Mouse (Mus musculus) heart, embryonic 14.5 days (tissue): Measurements from ENCODE around the gene Patj. TPM values are rescaled to one million over a fixed set of nuclear protein-coding genes. Genes with fewer than 3 reads are reported as not detected.

Experiments
- ATAC-seq: fragments of 200-750 bp; cut with Nextera tagmentation; 2 replicates; pipeline ENCODE4 v1.8.0; 2017; ENCODE audit warnings: low read depth, moderate TSS enrichment; ENCODE audit not compliant: insufficient number of reproducible peaks, insufficient read depth, low FRiP score
- H3K27ac ChIP-seq, 2 experiments: fragments of 200-500 bp in 1 of 2; fragments of 300-500 bp in 1 of 2; sonication (generic) in 1 of 2; replicated peaks in 1 of 2; 2 replicates each; pipeline ENCODE4 v1.5.1; 2012 to 2014; ENCODE audit warnings: low read depth in 2 of 2, low read length in 2 of 2, control low read depth in 1 of 2, mild to moderate bottlenecking in 1 of 2, mixed read lengths in 1 of 2; ENCODE audit not compliant: control insufficient read depth in 1 of 2, insufficient read depth in 1 of 2
- H3K27me3 ChIP-seq: fragments of 300-500 bp; sonication (generic); 2 replicates; pipeline ENCODE4 v1.6.1; 2014; ENCODE audit warnings: mild to moderate bottlenecking, low read length, control low read depth; ENCODE audit not compliant: control insufficient read depth, insufficient read depth
- H3K36me3 ChIP-seq: fragments of 300-500 bp; sonication (generic); 2 replicates; pipeline ENCODE4 v1.6.1; 2014; ENCODE audit warnings: mild to moderate bottlenecking, control low read depth, low read length, mixed read lengths; ENCODE audit not compliant: control insufficient read depth, insufficient read depth
- H3K4me1 ChIP-seq, 2 experiments: fragments of 200-500 bp in 1 of 2; fragments of 300-500 bp in 1 of 2; sonication (generic) in 1 of 2; 2 replicates each; pipeline ENCODE4 v1.6.1; 2012 to 2014; ENCODE audit warnings: low read length in 2 of 2, control low read depth in 1 of 2, mixed read lengths in 1 of 2; ENCODE audit not compliant: control insufficient read depth in 2 of 2, insufficient read depth in 2 of 2
- H3K4me2 ChIP-seq: fragments of 300-500 bp; sonication (generic); 2 replicates; pipeline ENCODE4 v1.6.1; 2014; ENCODE audit warnings: mild to moderate bottlenecking, low read length
- H3K4me3 ChIP-seq, 2 experiments: fragments of 200-500 bp in 1 of 2; fragments of 300-500 bp in 1 of 2; sonication (generic) in 1 of 2; 2 replicates each; pipeline ENCODE4 v1.5.1; 2012 to 2014; ENCODE audit warnings: low read length in 2 of 2, mild to moderate bottlenecking in 2 of 2, control low read depth in 1 of 2, low read depth in 1 of 2, moderate library complexity in 1 of 2; ENCODE audit not compliant: control insufficient read depth in 1 of 2, insufficient read depth in 1 of 2
- H3K9ac ChIP-seq: fragments of 300-500 bp; sonication (generic); 2 replicates; pipeline ENCODE4 v1.6.1; 2014; ENCODE audit warnings: mild to moderate bottlenecking, low read length
- H3K9me3 ChIP-seq: fragments of 300-500 bp; sonication (generic); 2 replicates; pipeline ENCODE4 v1.6.1; 2016; ENCODE audit warnings: low read length, control low read depth; ENCODE audit not compliant: control insufficient read depth
- WGBS: fragments of 180-500 bp; shearing (Covaris S2); extraction: QIAGEN DNeasy Blood & Tissue Kit; methylation state at CpG from one replicate; pipeline ENCODE4 v1.1.7; 2014; 5-methylcytosine and 5-hydroxymethylcytosine counted together
- polyA plus RNA-seq: library from polyadenylated mRNA; unstranded; fragments of >200 nt; fragmentation: Nextera tagmentation; extraction: Ambion mirVana; gene quantifications from 2 replicates; pipeline ENCODE4 v1.2.1, GENCODE M21; 2014

Gene Patj
- polyA plus RNA-seq, 1 experiment from 2014 or later, result 11.2 TPM

DNA sequence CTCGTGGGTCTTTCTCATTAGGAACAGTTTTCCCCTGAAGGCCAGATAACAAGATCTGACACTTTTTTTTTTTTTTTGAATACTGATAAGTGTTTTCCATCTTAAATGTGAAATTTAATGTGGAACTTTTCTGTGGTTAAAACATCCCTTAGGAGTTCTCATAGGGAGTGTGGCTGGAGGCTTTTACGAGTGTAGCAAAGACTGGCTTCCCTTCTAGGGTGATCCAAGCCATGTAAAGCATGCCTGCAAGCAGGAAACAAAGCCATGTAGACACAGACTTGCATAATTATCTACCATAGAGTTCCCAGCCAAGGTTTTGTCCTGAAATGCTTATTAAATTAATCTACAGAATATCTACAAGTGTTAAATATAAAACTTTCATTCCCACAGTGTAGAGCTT lies 263.4 kb downstream of the Patj start:
- H3K4me3 ChIP-seq, result no peak overlapping the region
- H3K36me3 ChIP-seq, result no peaks in the 10 kb centered on the region
- ATAC-seq, result no peak
- 68% methylated on average over 2 of the region's 2 CpGs for WGBS
- peaks cover 8% of the 10 kb centered on the region for H3K9me3 ChIP-seq
- H3K27ac ChIP-seq, result peak overlapping the region in 1 of 2 experiments; percentile 47; a peak in 2 of 4 replicates
- no peaks in the 10 kb centered on the region for H3K27me3 ChIP-seq
- H3K4me1 ChIP-seq, result peaks cover 2 to 12% of the 10 kb centered on the region in 2 experiments; a peak in 2 of 4 replicates
- H3K4me2 ChIP-seq, result no peak overlapping the region
- no peak overlapping the region for H3K9ac ChIP-seq

DNA sequence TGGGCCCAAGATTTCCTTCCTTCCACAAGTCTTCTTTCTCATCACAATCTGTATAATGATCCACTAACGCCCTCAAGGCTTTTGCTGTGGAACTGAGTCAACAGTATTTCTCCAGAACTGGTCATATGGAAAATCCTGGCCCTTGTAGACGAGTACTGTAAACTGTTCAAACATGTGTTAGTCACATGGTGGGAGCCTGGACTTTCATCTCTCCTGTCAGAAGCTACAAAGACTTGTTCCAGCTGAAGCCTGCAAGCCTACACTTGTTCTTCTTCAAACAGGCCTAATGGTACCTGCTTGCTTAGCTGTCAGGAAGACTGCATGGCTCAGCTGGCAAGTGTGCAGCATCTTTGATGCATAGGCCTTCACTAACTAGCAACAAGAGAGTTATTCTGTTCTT lies 264.9 kb downstream of the Patj start:
- H3K4me2 ChIP-seq, result no peak overlapping the region
- H3K4me1 ChIP-seq, result peaks cover 2 to 10% of the 10 kb centered on the region in 2 experiments; a peak in 2 of 4 replicates
- peaks cover 8% of the 10 kb centered on the region for H3K9me3 ChIP-seq
- H3K36me3 ChIP-seq, result no peaks in the 10 kb centered on the region
- H3K27ac ChIP-seq, result no peak overlapping the region
- H3K9ac ChIP-seq, result no peak overlapping the region
- no peak overlapping the region for H3K4me3 ChIP-seq
- WGBS, result 72% methylated on average over 2 of the region's 2 CpGs
- no peak for ATAC-seq
- no peaks in the 10 kb centered on the region for H3K27me3 ChIP-seq

DNA sequence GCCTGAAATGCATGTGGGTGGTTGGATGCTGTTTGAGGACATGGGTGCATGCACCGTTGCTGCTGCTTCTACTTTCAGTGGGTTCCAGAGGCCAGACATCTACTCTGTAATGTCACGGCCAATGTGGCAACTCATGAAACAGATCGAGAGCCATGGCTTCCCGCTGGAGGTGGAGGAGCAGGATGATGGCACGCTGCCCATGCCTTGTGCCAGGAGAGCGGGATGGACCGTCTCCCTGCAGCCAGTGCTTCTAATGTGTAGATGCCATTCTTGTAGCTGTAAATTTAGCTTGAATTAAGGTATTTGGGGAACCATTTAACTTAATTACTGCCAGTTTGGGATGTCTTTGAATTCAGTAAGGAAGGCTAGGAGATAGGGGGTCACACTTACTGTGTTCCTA lies 270.3 kb downstream of the Patj start:
- 91% methylated on average over 7 of the region's 7 CpGs for WGBS
- no peak overlapping the region for H3K9ac ChIP-seq

DNA sequence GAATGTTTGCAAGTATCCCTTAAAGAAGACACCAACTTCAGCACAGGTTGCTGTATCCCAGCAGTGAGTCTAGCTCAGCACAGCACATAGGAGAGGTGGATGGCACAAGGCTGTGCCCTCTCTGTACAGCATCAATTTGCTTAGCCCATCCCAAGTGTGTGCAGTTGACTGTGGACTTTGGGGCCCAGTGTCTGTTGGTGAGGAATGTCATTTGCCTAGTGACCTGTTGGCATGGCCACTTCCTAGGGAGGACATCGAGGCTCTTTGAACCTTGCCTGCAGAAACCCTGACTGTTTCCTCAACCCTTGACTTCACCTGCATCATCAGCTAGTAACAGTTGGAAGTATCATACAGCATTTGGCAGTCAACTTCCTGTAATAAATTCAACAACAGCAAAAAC lies 270.9 kb downstream of the Patj start:
- H3K27me3 ChIP-seq, result no peaks in the 10 kb centered on the region
- no peak overlapping the region for H3K27ac ChIP-seq
- H3K36me3 ChIP-seq, result no peaks in the 10 kb centered on the region
- peaks cover 4% of the 10 kb centered on the region in 2 experiments; a peak in 2 of 4 replicates for H3K4me1 ChIP-seq
- no peak for ATAC-seq
- 82% methylated on average over 1 of the region's 1 CpGs for whole genome bisulfite sequencing
- no peak overlapping the region for H3K4me2 ChIP-seq
- no peak overlapping the region for H3K4me3 ChIP-seq
- peaks cover 8% of the 10 kb centered on the region for H3K9me3 ChIP-seq
- no peak overlapping the region for H3K9ac ChIP-seq

More for the DNA sequence above, 270.3 kb downstream of the Patj start:
- no peaks in the 10 kb centered on the region for H3K27me3 ChIP-seq
- H3K4me3 ChIP-seq, result no peak overlapping the region
- no peak overlapping the region for H3K4me2 ChIP-seq
- no peak for ATAC-seq
- H3K27ac ChIP-seq, result no peak overlapping the region
- no peaks in the 10 kb centered on the region for H3K36me3 ChIP-seq
- peaks cover 8% of the 10 kb centered on the region for H3K9me3 ChIP-seq
- H3K4me1 ChIP-seq, result peaks cover 4% of the 10 kb centered on the region in 2 experiments; a peak in 2 of 4 replicates

DNA sequence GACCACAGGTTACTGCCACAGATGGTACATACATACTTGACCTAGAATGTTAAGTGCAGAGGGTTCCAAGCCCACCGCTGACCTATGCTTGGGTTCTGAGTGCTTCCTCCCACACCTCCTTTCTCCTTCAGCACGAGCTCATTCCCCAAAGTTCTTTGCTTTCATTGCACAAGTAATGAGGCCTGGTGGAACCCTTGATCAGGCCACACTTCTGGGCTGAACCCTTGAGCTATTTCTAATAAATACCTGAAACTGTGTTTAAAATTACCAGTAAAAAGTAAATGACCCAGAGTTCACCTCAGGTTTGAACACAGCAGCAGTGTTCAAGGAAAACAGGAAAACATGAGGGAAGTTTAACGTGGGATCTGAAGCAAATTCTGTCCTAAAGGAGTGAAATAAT lies 271.4 kb downstream of the Patj start:
- H3K27ac ChIP-seq, result no peak overlapping the region
- H3K27me3 ChIP-seq, result no peaks in the 10 kb centered on the region
- H3K4me2 ChIP-seq, result no peak overlapping the region
- peaks cover 8% of the 10 kb centered on the region for H3K9me3 ChIP-seq
- H3K36me3 ChIP-seq, result no peaks in the 10 kb centered on the region
- H3K9ac ChIP-seq, result no peak overlapping the region
- no peak overlapping the region for H3K4me3 ChIP-seq
- H3K4me1 ChIP-seq, result peaks cover 4% of the 10 kb centered on the region in 2 experiments; a peak in 2 of 4 replicates
- 77% methylated on average over 3 of the region's 3 CpGs for WGBS
- no peak for ATAC-seq

DNA sequence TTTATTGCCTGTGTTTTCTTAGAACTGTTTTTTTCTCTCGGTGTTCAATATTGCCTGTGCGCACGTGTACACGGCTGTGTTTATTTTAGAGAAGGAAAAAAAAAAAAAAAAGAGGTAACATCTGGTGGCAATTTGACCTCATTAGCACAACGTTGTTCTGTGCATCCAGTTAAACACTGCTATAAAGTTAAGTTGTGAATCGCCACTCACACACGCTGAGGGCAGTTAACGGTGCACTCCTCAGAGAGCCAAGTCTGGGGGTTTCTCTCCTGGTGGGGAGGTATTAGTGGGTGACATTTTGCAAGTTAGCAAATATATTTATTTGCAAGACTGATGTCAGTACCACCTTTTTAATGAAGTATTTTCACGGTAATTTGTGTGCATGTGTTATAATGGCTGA lies 281.9 kb downstream of the Patj start:
- H3K27me3 ChIP-seq, result no peaks in the 10 kb centered on the region
- no peak overlapping the region for H3K9ac ChIP-seq
- 83% methylated on average over 9 of the region's 9 CpGs for WGBS
- no peak overlapping the region for H3K27ac ChIP-seq
- H3K36me3 ChIP-seq, result no peaks in the 10 kb centered on the region; the same call in 1 of the 2 replicates
- H3K4me3 ChIP-seq, result no peak overlapping the region
- ATAC-seq, result no peak
- H3K9me3 ChIP-seq, result no peaks in the 10 kb centered on the region
- no peak overlapping the region for H3K4me2 ChIP-seq
- H3K4me1 ChIP-seq, result no peaks in the 10 kb centered on the region

DNA sequence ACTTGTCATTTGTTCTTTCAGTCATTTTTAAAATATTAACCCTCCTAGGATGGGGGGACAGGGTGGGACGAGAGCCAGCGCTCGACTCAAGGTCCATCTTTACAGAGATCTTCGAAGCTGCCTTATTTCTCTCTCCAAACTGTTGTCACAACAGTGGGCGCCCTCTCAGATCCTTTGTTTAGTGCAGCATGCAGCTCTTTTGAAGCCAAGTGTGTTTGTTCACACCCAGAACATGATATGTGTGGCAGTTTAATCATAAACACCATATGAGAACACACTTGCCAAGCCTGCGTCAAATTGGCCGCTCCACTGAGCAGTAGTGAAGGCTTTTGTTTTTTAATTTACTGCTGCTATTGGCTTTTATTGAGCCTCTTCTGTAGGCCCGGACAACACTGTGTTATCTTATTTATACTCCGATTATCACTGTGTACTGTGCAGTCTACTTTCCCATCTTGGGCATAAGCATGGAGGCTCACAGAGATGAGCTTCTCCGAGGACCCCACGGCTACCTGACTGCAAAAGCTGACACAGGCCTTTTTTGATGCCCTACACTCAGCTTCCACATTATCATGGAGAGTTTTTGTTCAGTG lies 291.2 kb downstream of the Patj start:
- Histone ChIP-seq H3K9ac (no peak overlapping the region), H3K4me2 (no peak overlapping the region), H3K27me3 (no peaks in the 10 kb centered on the region), H3K36me3 (peaks cover 12% of the 10 kb centered on the region; the same call in 1 of the 2 replicates), H3K9me3 (no peaks in the 10 kb centered on the region), H3K4me1 (peaks cover 0 to 4% of the 10 kb centered on the region in 2 experiments; a peak in 1 of 4 replicates), H3K27ac (no peak overlapping the region), H3K4me3 (no peak overlapping the region)
- 84% methylated on average over 11 of the region's 11 CpGs for WGBS
- ATAC-seq, result no peak

DNA sequence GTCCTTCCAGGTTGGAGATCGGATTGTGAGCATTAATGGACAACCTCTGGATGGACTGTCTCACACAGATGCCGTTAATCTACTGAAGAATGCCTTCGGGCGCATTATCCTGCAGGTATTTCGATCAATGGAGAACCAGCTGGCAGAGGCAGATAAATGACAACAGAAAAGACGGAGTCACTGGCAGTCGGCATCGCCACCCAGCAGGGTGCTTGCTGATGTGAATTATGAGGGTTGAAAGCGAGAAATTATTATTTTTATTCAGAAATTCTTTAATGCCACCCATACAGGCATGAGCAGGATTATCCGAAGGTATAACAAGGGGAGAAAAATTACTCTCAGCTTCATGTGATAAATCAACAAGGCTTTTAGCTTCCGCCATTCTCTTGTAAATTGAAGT lies 292.5 kb downstream of the Patj start:
- WGBS, result 91% methylated on average over 11 of the region's 11 CpGs
- peaks cover 12% of the 10 kb centered on the region; the same call in 1 of the 2 replicates for H3K36me3 ChIP-seq
- no peak overlapping the region for H3K9ac ChIP-seq
- no peak overlapping the region for H3K4me3 ChIP-seq
- ATAC-seq, result no peak
- H3K4me1 ChIP-seq, result peaks cover 0 to 4% of the 10 kb centered on the region in 2 experiments; a peak in 1 of 4 replicates
- no peaks in the 10 kb centered on the region for H3K27me3 ChIP-seq
- H3K9me3 ChIP-seq, result no peaks in the 10 kb centered on the region
- no peak overlapping the region for H3K4me2 ChIP-seq
- no peak overlapping the region for H3K27ac ChIP-seq
